Mouse (Mus musculus): ENCODE data around the gene Ahsg. TPM values are rescaled to one million over a fixed set of nuclear protein-coding genes. Genes with fewer than 3 reads are reported as not detected.
"Not testable (repeated sequence)": the region's sequence is repeated elsewhere in the genome, so short reads cannot be mapped to it uniquely, and the experiment has no call there.

The Ahsg gene
- total RNA-seq, 4 experiments from 2014 or later = 3.5 TPM; not detected in 3

DNA sequence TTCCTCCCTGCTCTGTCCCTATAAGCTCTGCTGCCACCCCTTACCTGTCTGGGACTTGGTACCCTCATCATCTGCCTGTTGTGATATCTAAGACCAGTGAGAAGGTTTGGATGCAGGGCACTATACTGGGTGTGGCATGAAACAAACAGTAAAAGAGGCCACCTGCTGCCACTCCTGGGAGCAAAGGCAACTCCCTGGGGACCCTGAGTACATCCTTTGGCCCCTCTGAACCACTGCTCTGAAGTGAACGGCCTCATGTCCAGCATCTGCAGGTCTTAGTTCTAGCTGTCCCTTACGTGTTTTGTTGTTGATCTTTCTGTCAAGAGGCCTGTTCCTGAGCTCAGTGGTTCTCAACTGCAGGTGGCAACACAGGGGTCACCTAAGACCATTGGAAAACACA lies 47.5 kb downstream of the Ahsg start:
- DNase-seq (ENCODE audit: low spot score in 2 of 2) = no peak

DNA sequence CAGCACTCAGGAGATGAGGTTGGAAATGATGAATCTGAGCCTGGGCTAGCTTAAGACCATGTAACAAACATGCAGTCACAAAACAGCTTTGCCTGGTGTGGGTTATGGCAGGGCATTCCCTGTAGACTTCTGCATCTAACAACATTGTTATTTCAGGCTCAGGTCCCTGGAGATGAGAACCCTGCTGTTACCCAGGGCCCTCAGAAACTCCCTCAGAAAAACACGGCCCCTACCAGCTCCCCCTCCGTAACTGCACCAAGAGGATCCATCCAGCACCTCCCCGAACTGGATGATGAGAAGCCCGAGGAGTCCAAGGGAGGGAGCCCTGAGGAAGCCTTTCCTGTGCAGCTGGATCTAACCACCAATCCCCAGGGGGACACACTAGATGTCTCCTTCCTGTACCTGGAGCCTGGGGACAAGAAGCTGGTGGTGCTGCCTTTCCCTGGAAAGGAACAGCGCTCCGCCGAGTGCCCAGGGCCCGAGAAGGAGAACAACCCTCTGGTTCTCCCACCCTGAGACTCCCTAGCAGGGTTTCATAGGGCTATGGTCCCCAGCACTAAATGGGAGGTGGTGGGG lies 48.1 kb downstream of the Ahsg start:
- DNase-seq (ENCODE audit: low spot score in 2 of 2) = no peak

DNA sequence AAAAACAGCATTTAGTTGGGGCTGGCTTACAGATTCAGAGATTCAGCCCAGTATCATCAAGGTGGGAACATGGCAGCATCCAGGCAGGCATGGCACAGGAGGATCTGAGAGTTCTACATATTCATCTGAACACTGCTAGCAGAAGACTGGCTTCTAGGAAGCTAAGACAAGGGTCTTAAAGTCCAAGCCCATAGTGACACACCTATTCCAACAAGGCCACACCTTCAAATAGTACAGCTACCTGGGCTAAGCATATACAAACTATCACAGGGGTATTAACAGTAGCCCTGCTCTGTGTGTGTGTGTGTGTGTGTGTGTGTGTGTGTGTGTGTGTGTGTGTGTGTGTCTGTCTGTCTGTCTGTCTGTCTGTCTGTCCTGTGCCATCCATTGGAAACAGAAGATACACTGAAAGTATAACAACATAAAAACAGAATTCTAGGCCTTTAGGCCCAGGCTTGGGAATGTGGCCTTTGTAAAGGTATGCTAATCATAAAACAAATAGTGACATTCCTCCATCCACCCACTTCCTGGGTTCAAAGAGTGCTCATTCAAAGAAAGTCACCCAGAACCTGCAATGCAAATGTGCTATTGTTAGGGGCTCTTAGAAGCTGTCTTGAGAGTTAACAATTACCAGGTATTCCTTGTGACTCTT lies 50.9 kb downstream of the Ahsg start:
- not testable (repeated sequence) for DNase-seq (ENCODE audit: low spot score in 2 of 2)

GRCm38 (mm10) chr16:22947371-22947770 lies 56.3 kb downstream of the Ahsg start:
- DNase-seq (ENCODE audit: low spot score in 2 of 2) = no peak

Other genes starting within 250 kb of the Ahsg start
- gene Dgkg, start 234.1 kb upstream of the Ahsg start, total RNA-seq (2022) = under 1 TPM; 0.07 to 0.75 (median 0.22) TPM
- not detected for gene Crygs, start 79.7 kb upstream of the Ahsg start, total RNA-seq (2022)
- 1 to 10 TPM; 7.3 to 8.4 (median 7.9) TPM for gene Tbccd1, start 33.6 kb upstream of the Ahsg start, total RNA-seq (2022)
- 10 to 100 TPM; 35.9 to 41.6 (median 37.0) TPM for gene Dnajb11, start 33.4 kb upstream of the Ahsg start, total RNA-seq (2022)
- gene Fetub, start 27.1 kb downstream of the Ahsg start, total RNA-seq (2022) = under 1 TPM in 1 of 4 experiments, not detected in 3; 0.62 TPM
- gene Hrg, start 59.8 kb downstream of the Ahsg start, total RNA-seq (2022) = not detected
- gene Kng2, start 138.2 kb downstream of the Ahsg start, total RNA-seq (2022) = under 1 TPM in 2 of 4 experiments, not detected in 2; 0.25 to 0.62 TPM
- gene Kng1, start 166.6 kb downstream of the Ahsg start, total RNA-seq (2022) = under 1 TPM in 1 of 4 experiments, not detected in 3; 0.70 TPM
- 100 to 1,000 TPM; 414 to 531 (median 457) TPM for gene Eif4a2, start 216.2 kb downstream of the Ahsg start, total RNA-seq (2022)
- gene Rfc4, start 236.5 kb downstream of the Ahsg start, total RNA-seq (2022) = 10 to 100 TPM in 2 of 4 experiments, 1 to 10 TPM in 2; 8.4 to 12.7 (median 9.9) TPM

All from gastrocnemius, adult 8-10 months (tissue).